Mouse (Mus musculus): ENCODE results near the gene Nckap5. TPM values are rescaled to one million over a fixed set of nuclear protein-coding genes. Genes with fewer than 3 reads are reported as not detected.
"Not testable (repeated sequence)": the region's sequence is repeated elsewhere in the genome, so short reads cannot be mapped to it uniquely, and the experiment has no call there.

Gene Nckap5
- total RNA-seq, 2 experiments from 2014 or later, result 8.3 to 11.3 TPM

- no peak for DNase-seq
Observed at GRCm38 (mm10) chr1:126167546-126167945, 663.1 kb downstream of the Nckap5 start.

GRCm38 (mm10) chr1:126159287-126159686 lies 671.3 kb downstream of the Nckap5 start:
- no peak for DNase-seq

GRCm38 (mm10) chr1:126155816-126156215 lies 674.8 kb downstream of the Nckap5 start:
- DNase-seq, result no peak

- DNase-seq, result peak; percentile 75 to 79
Observed at GRCm38 (mm10) chr1:126153516-126154234, 676.9 kb downstream of the Nckap5 start.

- no peak for DNase-seq
Observed at GRCm38 (mm10) chr1:126152217-126152616, 678.4 kb downstream of the Nckap5 start.

- DNase-seq, result no peak
Observed at GRCm38 (mm10) chr1:126149966-126150365, 680.6 kb downstream of the Nckap5 start.

GRCm38 (mm10) chr1:126135717-126136116 lies 694.9 kb downstream of the Nckap5 start:
- DNase-seq, result no peak

GRCm38 (mm10) chr1:126132316-126132715 lies 698.3 kb downstream of the Nckap5 start:
- DNase-seq, result no peak

GRCm38 (mm10) chr1:126129129-126129528 lies 701.5 kb downstream of the Nckap5 start:
- DNase-seq, result no peak

- no peak for DNase-seq
Observed at GRCm38 (mm10) chr1:126123111-126123510, 707.5 kb downstream of the Nckap5 start.

GRCm38 (mm10) chr1:126120506-126120905 lies 710.1 kb downstream of the Nckap5 start:
- DNase-seq, result no peak

- DNase-seq, result no peak
Observed at GRCm38 (mm10) chr1:126116034-126116433, 714.6 kb downstream of the Nckap5 start.

GRCm38 (mm10) chr1:126105673-126106256 lies 724.8 kb downstream of the Nckap5 start:
- DNase-seq, result no peak

GRCm38 (mm10) chr1:126094346-126094745 lies 736.3 kb downstream of the Nckap5 start:
- DNase-seq, result no peak

- DNase-seq, result not testable (repeated sequence)
Observed at GRCm38 (mm10) chr1:126091979-126092378, 738.6 kb downstream of the Nckap5 start.

GRCm38 (mm10) chr1:126087181-126087580 lies 743.4 kb downstream of the Nckap5 start:
- DNase-seq, result no peak

GRCm38 (mm10) chr1:126076312-126076711 lies 754.3 kb downstream of the Nckap5 start:
- no peak for DNase-seq

GRCm38 (mm10) chr1:126070861-126071260 lies 759.7 kb downstream of the Nckap5 start:
- no peak for DNase-seq

GRCm38 (mm10) chr1:126051491-126051890 lies 779.1 kb downstream of the Nckap5 start:
- DNase-seq, result no peak

- no peak for DNase-seq
Observed at GRCm38 (mm10) chr1:126042886-126043285, 787.7 kb downstream of the Nckap5 start.

- no peak for DNase-seq
Observed at GRCm38 (mm10) chr1:126027536-126027935, 803.1 kb downstream of the Nckap5 start.

- DNase-seq, result peak; percentile 19 to 34
Observed at GRCm38 (mm10) chr1:126024518-126024917, 806.1 kb downstream of the Nckap5 start.

- no peak for DNase-seq
Observed at GRCm38 (mm10) chr1:126022959-126023358, 807.6 kb downstream of the Nckap5 start.

GRCm38 (mm10) chr1:126018654-126019053 lies 811.9 kb downstream of the Nckap5 start:
- DNase-seq, result not testable (repeated sequence)

All from layer of hippocampus, postnatal 36 days (tissue).